Mouse (Mus musculus): ENCODE measurements around the gene Tcf7l1. TPM values are rescaled to one million over a fixed set of nuclear protein-coding genes. Genes with fewer than 3 reads are reported as not detected.
"Not testable (repeated sequence)": the region's sequence is repeated elsewhere in the genome, so short reads cannot be mapped to it uniquely, and the experiment has no call there.

Tcf7l1 gene
- polyA plus RNA-seq (2016; fragmentation: Nextera tagmentation; extraction: Ambion mirVana): 24.2 and 25.7 TPM in 2 replicates

- under 1% methylated on average over 80 of the region's 80 CpGs for whole genome bisulfite sequencing
- Histone ChIP-seq H3K4me1 (peaks cover 30% of the 10 kb centered on the region), H3K36me3 (peaks cover 24% of the 10 kb centered on the region), H3K4me3 (peak within 1 kb of the TSS; percentile 92), H3K27me3 (ENCODE audit: low read depth, poor library complexity, severe bottlenecking) (peaks cover 22% of the 10 kb centered on the region), H3K9me3 (replicated peaks) (no peaks in the 10 kb centered on the region), H3K27ac (replicated peaks) (peak within 1 kb of the TSS; percentile 95)
- peak; percentile 93 for DNase-seq (ENCODE audit: low spot score)
These were observed at the start of gene Tcf7l1 for GRCm38 (mm10) chr6:72788892-72789699. Gene Tcf7l1, minus strand, starts transcription at chr6:72789254.

GRCm38 (mm10) chr6:72837756-72838155 is 48.7 kb upstream of the Tcf7l1 start:
- H3K4me3 ChIP-seq: no peak overlapping the region
- DNase-seq (ENCODE audit: low spot score): no peak
- no peaks in the 10 kb centered on the region for H3K27me3 ChIP-seq (ENCODE audit: low read depth, poor library complexity, severe bottlenecking)
- no peaks in the 10 kb centered on the region for H3K9me3 ChIP-seq (replicated peaks)
- no peak overlapping the region for H3K27ac ChIP-seq (replicated peaks)
- H3K4me1 ChIP-seq: 0 out of 2 replicates have a peak, but pooled peaks cover 4% of the 10 kb centered on the region
- WGBS: 92% methylated on average over 4 of the region's 4 CpGs
- peaks cover 30% of the 10 kb centered on the region for H3K36me3 ChIP-seq

GRCm38 (mm10) chr6:72834518-72834917 is 45.5 kb upstream of the Tcf7l1 start:
- DNase-seq (ENCODE audit: low spot score): no peak
- WGBS: 71% methylated on average over 4 of the region's 4 CpGs

GRCm38 (mm10) chr6:72831858-72832257 is 42.8 kb upstream of the Tcf7l1 start:
- Histone ChIP-seq H3K4me1 (0 out of 2 replicates have a peak, but pooled peaks cover 8% of the 10 kb centered on the region), H3K27me3 (ENCODE audit: low read depth, poor library complexity, severe bottlenecking) (peaks cover 1% of the 10 kb centered on the region), H3K27ac (replicated peaks) (no peak overlapping the region), H3K4me3 (no peak overlapping the region), H3K36me3 (no peaks in the 10 kb centered on the region), H3K9me3 (replicated peaks) (0 out of 2 replicates have a peak, but pooled peaks cover 5% of the 10 kb centered on the region)
- DNase-seq (ENCODE audit: low spot score): no peak
- 57% methylated on average over 3 of the region's 3 CpGs for WGBS

More at GRCm38 (mm10) chr6:72834518-72834917, 45.5 kb upstream of the Tcf7l1 start:
- H3K27ac ChIP-seq (replicated peaks): no peak overlapping the region
- peaks cover 2% of the 10 kb centered on the region; the same call in 1 of the 2 replicates for H3K36me3 ChIP-seq
- H3K9me3 ChIP-seq (replicated peaks): no peaks in the 10 kb centered on the region
- H3K27me3 ChIP-seq (ENCODE audit: low read depth, poor library complexity, severe bottlenecking): no peaks in the 10 kb centered on the region
- no peak overlapping the region for H3K4me3 ChIP-seq
- 0 out of 2 replicates have a peak, but pooled peaks cover 4% of the 10 kb centered on the region for H3K4me1 ChIP-seq

GRCm38 (mm10) chr6:72831276-72831675 is 42.2 kb upstream of the Tcf7l1 start:
- Histone ChIP-seq H3K27me3 (ENCODE audit: low read depth, poor library complexity, severe bottlenecking) (peaks cover 7% of the 10 kb centered on the region), H3K27ac (replicated peaks) (no peak overlapping the region), H3K4me1 (0 out of 2 replicates have a peak, but pooled peaks cover 8% of the 10 kb centered on the region), H3K9me3 (replicated peaks) (0 out of 2 replicates have a peak, but pooled peaks cover 5% of the 10 kb centered on the region), H3K4me3 (no peak overlapping the region), H3K36me3 (no peaks in the 10 kb centered on the region)
- DNase-seq (ENCODE audit: low spot score): peak; percentile 80
- WGBS: 33% methylated on average over 3 of the region's 3 CpGs

- peaks cover 22% of the 10 kb centered on the region for H3K4me1 ChIP-seq
- H3K27me3 ChIP-seq (ENCODE audit: low read depth, poor library complexity, severe bottlenecking): peaks cover 11% of the 10 kb centered on the region
- peak; percentile 30 for DNase-seq (ENCODE audit: low spot score)
- H3K4me3 ChIP-seq: no peak overlapping the region
- WGBS: 80% methylated on average over 3 of the region's 3 CpGs
- H3K36me3 ChIP-seq: no peaks in the 10 kb centered on the region
- H3K27ac ChIP-seq (replicated peaks): no peak overlapping the region
- 0 out of 2 replicates have a peak, but pooled peaks cover 5% of the 10 kb centered on the region for H3K9me3 ChIP-seq (replicated peaks)
These were observed 39.8 kb upstream of the Tcf7l1 start for GRCm38 (mm10) chr6:72828857-72829256.

- not testable (repeated sequence) for H3K36me3 ChIP-seq; H3K9me3 ChIP-seq (replicated peaks); H3K27ac ChIP-seq (replicated peaks); H3K4me3 ChIP-seq; DNase-seq (ENCODE audit: low spot score)
- WGBS: 20% methylated on average over 9 of the region's 9 CpGs
- peaks cover 11% of the 10 kb centered on the region for H3K27me3 ChIP-seq (ENCODE audit: low read depth, poor library complexity, severe bottlenecking)
- peaks cover 22% of the 10 kb centered on the region for H3K4me1 ChIP-seq
These were observed 39.0 kb upstream of the Tcf7l1 start for GRCm38 (mm10) chr6:72828037-72828436.

GRCm38 (mm10) chr6:72825762-72826161 is 36.7 kb upstream of the Tcf7l1 start:
- Histone ChIP-seq H3K4me1 (peaks cover 22% of the 10 kb centered on the region), H3K9me3 (replicated peaks) (0 out of 2 replicates have a peak, but pooled peaks cover 5% of the 10 kb centered on the region), H3K4me3 (peak overlapping the region; percentile 53; the same call in 1 of the 2 replicates), H3K36me3 (no peaks in the 10 kb centered on the region), H3K27ac (replicated peaks) (peak overlapping the region; percentile 82; the same call in 1 of the 2 replicates), H3K27me3 (ENCODE audit: low read depth, poor library complexity, severe bottlenecking) (peaks cover 11% of the 10 kb centered on the region)
- 50% methylated on average over 9 of the region's 9 CpGs for WGBS
- DNase-seq (ENCODE audit: low spot score): no peak

GRCm38 (mm10) chr6:72824971-72825737 is 36.1 kb upstream of the Tcf7l1 start:
- H3K4me1 ChIP-seq: peaks cover 22% of the 10 kb centered on the region
- H3K36me3 ChIP-seq: no peaks in the 10 kb centered on the region
- H3K9me3 ChIP-seq (replicated peaks): 0 out of 2 replicates have a peak, but pooled peaks cover 5% of the 10 kb centered on the region
- H3K4me3 ChIP-seq: peak overlapping the region; percentile 53
- peaks cover 11% of the 10 kb centered on the region for H3K27me3 ChIP-seq (ENCODE audit: low read depth, poor library complexity, severe bottlenecking)
- peak; percentile 66 for DNase-seq (ENCODE audit: low spot score)
- 6% methylated on average over 26 of the region's 26 CpGs for WGBS
- H3K27ac ChIP-seq (replicated peaks): peak overlapping the region; percentile 82

GRCm38 (mm10) chr6:72813456-72813855 is 24.4 kb upstream of the Tcf7l1 start:
- no peaks in the 10 kb centered on the region for H3K9me3 ChIP-seq (replicated peaks)
- no peaks in the 10 kb centered on the region for H3K36me3 ChIP-seq
- H3K4me1 ChIP-seq: no peaks in the 10 kb centered on the region
- H3K27me3 ChIP-seq (ENCODE audit: low read depth, poor library complexity, severe bottlenecking): no peaks in the 10 kb centered on the region
- 76% methylated on average over 9 of the region's 9 CpGs for WGBS
- no peak overlapping the region for H3K27ac ChIP-seq (replicated peaks)
- H3K4me3 ChIP-seq: no peak overlapping the region
- DNase-seq (ENCODE audit: low spot score): no peak

GRCm38 (mm10) chr6:72810248-72810647 is 21.2 kb upstream of the Tcf7l1 start:
- no peak for DNase-seq (ENCODE audit: low spot score)
- 79% methylated on average over 7 of the region's 7 CpGs for WGBS
- no peaks in the 10 kb centered on the region for H3K4me1 ChIP-seq
- H3K27me3 ChIP-seq (ENCODE audit: low read depth, poor library complexity, severe bottlenecking): no peaks in the 10 kb centered on the region
- H3K9me3 ChIP-seq (replicated peaks): no peaks in the 10 kb centered on the region
- no peak overlapping the region for H3K27ac ChIP-seq (replicated peaks)
- H3K4me3 ChIP-seq: no peak overlapping the region
- H3K36me3 ChIP-seq: no peaks in the 10 kb centered on the region

GRCm38 (mm10) chr6:72809522-72810149 is 20.6 kb upstream of the Tcf7l1 start:
- no peaks in the 10 kb centered on the region for H3K9me3 ChIP-seq (replicated peaks)
- no peak for DNase-seq (ENCODE audit: low spot score)
- H3K27me3 ChIP-seq (ENCODE audit: low read depth, poor library complexity, severe bottlenecking): no peaks in the 10 kb centered on the region
- no peaks in the 10 kb centered on the region for H3K4me1 ChIP-seq
- H3K36me3 ChIP-seq: no peaks in the 10 kb centered on the region
- no peak overlapping the region for H3K27ac ChIP-seq (replicated peaks)
- WGBS: 77% methylated on average over 4 of the region's 4 CpGs
- H3K4me3 ChIP-seq: no peak overlapping the region
